Mouse (Mus musculus) kidney, embryonic 14.5 days (tissue): Measurements from ENCODE around the gene Coq7. TPM values are rescaled to one million over a fixed set of nuclear protein-coding genes. Genes with fewer than 3 reads are reported as not detected.

Experiments used
- ATAC-seq: fragments of 200-750 bp; cut with Nextera tagmentation; 2 replicates; pipeline ENCODE4 v1.8.0; 2017; ENCODE audit warnings: moderate number of reproducible peaks, mild to moderate bottlenecking, moderate TSS enrichment, moderate library complexity; ENCODE audit not compliant: low FRiP score, low TSS enrichment
- H3K27ac ChIP-seq: fragments of 300-500 bp; sonication (generic); 2 replicates; pipeline ENCODE4 v1.5.1; 2014; ENCODE audit warnings: low read depth, mild to moderate bottlenecking, low read length, moderate library complexity, mixed read lengths
- H3K27me3 ChIP-seq: fragments of 300-500 bp; sonication (generic); 2 replicates; pipeline ENCODE4 v1.6.1; 2014; ENCODE audit warnings: mild to moderate bottlenecking, low read length; ENCODE audit not compliant: control insufficient read depth, insufficient read depth
- H3K36me3 ChIP-seq: fragments of 300-500 bp; sonication (generic); 2 replicates; pipeline ENCODE4 v1.6.1; 2014; ENCODE audit warnings: low read length, mixed read lengths; ENCODE audit not compliant: control insufficient read depth, insufficient read depth
- H3K4me1 ChIP-seq: fragments of 300-500 bp; sonication (generic); 2 replicates; pipeline ENCODE4 v1.6.1; 2014; ENCODE audit warnings: low read length, mixed read lengths; ENCODE audit not compliant: control insufficient read depth, insufficient read depth
- H3K4me2 ChIP-seq: fragments of 300-500 bp; sonication (generic); replicated peaks from 2 replicates; pipeline ENCODE4 v1.6.1; 2014; ENCODE audit warnings: low read depth, mild to moderate bottlenecking, low read length
- H3K4me3 ChIP-seq: fragments of 300-500 bp; sonication (generic); 2 replicates; pipeline ENCODE4 v1.5.1; 2014; ENCODE audit warnings: mild to moderate bottlenecking, low read length
- H3K9ac ChIP-seq: fragments of 300-500 bp; sonication (generic); 2 replicates; pipeline ENCODE4 v1.6.1; 2014; ENCODE audit warnings: low read depth, mild to moderate bottlenecking, low read length, moderate library complexity
- H3K9me3 ChIP-seq: fragments of 300-500 bp; sonication (generic); 2 replicates; pipeline ENCODE4 v1.6.1; 2016; ENCODE audit warnings: low read length; ENCODE audit not compliant: control insufficient read depth
- WGBS: fragments of 180-500 bp; shearing (Covaris S2); extraction: QIAGEN DNeasy Blood & Tissue Kit; methylation state at CpG from one replicate; pipeline ENCODE4 v1.1.7; 2014; 5-methylcytosine and 5-hydroxymethylcytosine counted together
- polyA plus RNA-seq: library from polyadenylated mRNA; unstranded; fragments of >200 nt; fragmentation: Nextera tagmentation; extraction: Ambion mirVana; gene quantifications from 2 replicates; pipeline ENCODE4 v1.2.1, GENCODE M21; 2014

Gene Coq7
- polyA plus RNA-seq, 1 experiment from 2014 or later = 158 TPM

GRCm38 (mm10) chr7:118461400-118462136 lies 71.6 kb downstream of the Coq7 start:
- Histone ChIP-seq H3K4me3 (no peak overlapping the region), H3K9me3 (no peaks in the 10 kb centered on the region), H3K27ac (no peak overlapping the region), H3K4me1 (peaks cover 5% of the 10 kb centered on the region), H3K27me3 (no peaks in the 10 kb centered on the region), H3K4me2 (no peak overlapping the region), H3K36me3 (no peaks in the 10 kb centered on the region), H3K9ac (no peak overlapping the region)
- 54% methylated on average over 16 of the region's 16 CpGs for WGBS
- ATAC-seq = no peak

Other genes with a start within 250 kb of the Coq7 start
- gene Syt17, start 85.1 kb downstream of the Coq7 start, polyA plus RNA-seq = 6.2 and 11.4 TPM in 2 replicates
- 2.5 and 3.1 TPM in 2 replicates for gene Itpripl2, start 41.4 kb downstream of the Coq7 start, polyA plus RNA-seq
- 1.2 and 2.7 TPM in 2 replicates for gene Tmc7, start 51.4 kb upstream of the Coq7 start, polyA plus RNA-seq
- 0.09 TPM in 1 of 2 replicates, not detected in the other for gene Tmc5, start 63.9 kb upstream of the Coq7 start, polyA plus RNA-seq
- 95.2 and 100 TPM in 2 replicates for gene Gde1, start 172.4 kb upstream of the Coq7 start, polyA plus RNA-seq
- gene Ccp110, start 179.2 kb upstream of the Coq7 start, polyA plus RNA-seq = 9.4 and 13.5 TPM in 2 replicates
- gene Vps35l, start 206.9 kb upstream of the Coq7 start, polyA plus RNA-seq = 52.3 and 69.6 TPM in 2 replicates